Mouse (Mus musculus) forebrain, embryonic 16.5 days (tissue): Measurements from ENCODE around the gene Rack1. TPM values are rescaled to one million over a fixed set of nuclear protein-coding genes. Genes with fewer than 3 reads are reported as not detected.

Experiments
- ATAC-seq: fragments of 200-750 bp; cut with Nextera tagmentation; 2 replicates; pipeline ENCODE4 v1.8.0; 2017; ENCODE audit warnings: mild to moderate bottlenecking, moderate library complexity
- H3K27ac ChIP-seq: fragments of 300-500 bp; sonication (generic); 2 replicates; pipeline ENCODE4 v1.5.1; 2014; ENCODE audit warnings: low read length, control low read depth
- H3K27me3 ChIP-seq: fragments of 300-500 bp; sonication (generic); replicated peaks from 2 replicates; pipeline ENCODE4 v1.6.1; 2014; ENCODE audit warnings: low read length; ENCODE audit not compliant: control insufficient read depth, insufficient read depth
- H3K36me3 ChIP-seq: fragments of 300-500 bp; sonication (generic); 2 replicates; pipeline ENCODE4 v1.6.1; 2014; ENCODE audit not compliant: control insufficient read depth, insufficient read depth
- H3K4me1 ChIP-seq: fragments of 300-500 bp; sonication (generic); replicated peaks from 2 replicates; pipeline ENCODE4 v1.6.1; 2014; ENCODE audit warnings: low read length; ENCODE audit not compliant: control insufficient read depth, insufficient read depth
- H3K4me2 ChIP-seq: fragments of 300-500 bp; sonication (generic); 2 replicates; pipeline ENCODE4 v1.6.1; 2014; ENCODE audit warnings: mild to moderate bottlenecking, low read length, control low read depth
- H3K4me3 ChIP-seq: fragments of 300-500 bp; sonication (generic); replicated peaks from 2 replicates; pipeline ENCODE4 v1.5.1; 2014; ENCODE audit warnings: mild to moderate bottlenecking, low read length, control low read depth
- H3K9ac ChIP-seq: fragments of 300-500 bp; sonication (generic); replicated peaks from 2 replicates; pipeline ENCODE4 v1.6.1; 2014; ENCODE audit warnings: low read depth, low read length, control low read depth
- H3K9me3 ChIP-seq: fragments of 300-500 bp; sonication (generic); 2 replicates; pipeline ENCODE4 v1.6.1; 2016; ENCODE audit warnings: low read length; ENCODE audit not compliant: control insufficient read depth
- WGBS: fragments of 180-500 bp; shearing (Covaris S2); extraction: QIAGEN DNeasy Blood & Tissue Kit; methylation state at CpG from one replicate; pipeline ENCODE4 v1.1.7; 2014; 5-methylcytosine and 5-hydroxymethylcytosine counted together
- polyA plus RNA-seq: library from polyadenylated mRNA; unstranded; fragments of >200 nt; fragmentation: Nextera tagmentation; extraction: Ambion mirVana; gene quantifications from 2 replicates; pipeline ENCODE4 v1.2.1, GENCODE M21; 2015

The Rack1 gene
- polyA plus RNA-seq, 1 experiment from 2014 or later, result 451 TPM

DNA sequence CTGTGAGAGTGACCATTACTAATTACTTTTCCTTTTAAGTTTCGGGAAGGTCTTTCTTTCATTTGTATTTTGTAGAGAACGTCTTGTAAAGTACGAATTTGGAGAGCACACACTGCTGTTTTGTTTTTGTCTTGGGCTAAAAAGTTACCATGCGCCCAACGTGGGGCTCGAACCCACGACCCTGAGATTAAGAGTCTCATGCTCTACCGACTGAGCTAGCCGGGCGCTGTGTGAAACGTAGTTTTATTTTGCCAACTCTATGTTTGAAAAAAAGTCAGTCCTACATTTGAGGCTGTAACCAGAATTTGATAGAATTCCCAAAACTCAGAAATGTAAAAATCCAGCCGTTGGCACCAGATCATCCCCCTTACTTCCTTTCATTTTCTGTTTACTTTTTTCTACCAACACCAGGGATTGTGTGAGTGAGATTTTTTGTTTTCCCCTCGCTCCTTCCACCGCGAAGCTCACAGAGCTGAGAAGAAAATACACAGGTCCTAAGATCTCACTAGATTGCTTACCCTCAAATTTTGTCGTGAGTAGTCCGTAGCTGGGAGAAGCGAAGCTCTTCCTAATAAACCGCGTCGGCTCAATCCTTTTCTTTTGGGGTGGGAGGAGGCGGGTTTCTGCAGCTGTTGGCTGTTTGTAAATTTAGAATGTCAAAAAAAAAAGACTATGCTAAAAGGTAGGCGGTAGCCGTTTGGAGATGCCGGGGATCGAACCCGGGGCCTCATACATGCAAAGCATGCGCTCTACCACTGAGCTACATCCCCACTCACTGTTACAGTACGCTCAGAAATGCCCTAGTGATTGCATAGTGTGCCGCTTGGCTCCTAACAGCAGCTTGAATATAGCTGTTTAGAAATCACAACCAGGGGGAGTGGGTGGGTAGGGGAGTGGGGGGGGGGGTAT lies 33.9 kb downstream of the Rack1 start:
- Histone ChIP-seq H3K9ac (peak overlapping the region; percentile 57), H3K27ac (peak overlapping the region; percentile 60), H3K4me2 (peak overlapping the region; percentile 65), H3K36me3 (no peaks in the 10 kb centered on the region), H3K4me1 (peaks cover 10% of the 10 kb centered on the region), H3K4me3 (peak overlapping the region; percentile 67), H3K9me3 (no peaks in the 10 kb centered on the region), H3K27me3 (no peaks in the 10 kb centered on the region)
- WGBS, result under 1% methylated on average over 30 of the region's 30 CpGs
- ATAC-seq, result peak; percentile 92

DNA sequence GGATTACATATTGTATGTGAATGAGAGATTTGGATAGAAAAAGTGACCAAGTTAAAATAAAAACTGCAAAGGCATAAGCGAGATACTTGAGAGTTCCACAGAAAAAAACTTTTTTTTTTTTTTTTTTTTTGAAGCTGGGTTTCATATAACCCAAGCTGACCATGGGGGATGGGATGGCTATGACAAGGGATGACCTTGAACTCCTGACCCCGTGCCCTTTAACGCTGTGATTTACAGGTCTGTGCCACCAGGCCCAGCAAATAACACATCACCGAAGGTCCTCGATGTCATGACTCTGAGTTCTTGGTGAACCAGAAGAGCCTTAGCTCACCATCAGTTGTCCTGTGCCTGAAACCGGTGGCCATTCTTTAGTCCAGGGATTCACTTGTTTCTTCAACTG lies 35.8 kb downstream of the Rack1 start:
- H3K27ac ChIP-seq, result no peak overlapping the region
- no peaks in the 10 kb centered on the region for H3K9me3 ChIP-seq
- no peak overlapping the region for H3K4me3 ChIP-seq
- H3K9ac ChIP-seq, result no peak overlapping the region
- no peak for ATAC-seq
- no peaks in the 10 kb centered on the region for H3K36me3 ChIP-seq
- 79% methylated on average over 6 of the region's 6 CpGs for WGBS
- peaks cover 10% of the 10 kb centered on the region for H3K4me1 ChIP-seq
- no peaks in the 10 kb centered on the region for H3K27me3 ChIP-seq
- H3K4me2 ChIP-seq, result no peak overlapping the region

DNA sequence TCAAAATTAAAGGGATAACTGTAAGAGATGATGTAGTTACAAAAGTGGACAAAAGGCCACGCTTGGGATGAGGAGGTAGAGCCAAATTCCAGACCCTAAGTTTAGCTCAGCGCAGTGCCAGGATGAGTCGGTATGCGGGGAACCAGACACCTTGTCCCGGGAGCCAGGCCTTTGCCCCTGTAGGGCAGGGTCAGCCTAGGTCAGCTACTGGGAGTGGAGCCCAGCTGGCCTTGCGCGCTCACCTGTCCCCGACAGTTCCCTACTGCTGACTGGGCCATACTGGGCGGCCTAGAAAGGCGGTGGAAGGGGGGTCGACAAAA lies 36.8 kb downstream of the Rack1 start:
- Histone ChIP-seq H3K27ac (no peak overlapping the region), H3K9ac (peak overlapping the region; percentile 65), H3K36me3 (no peaks in the 10 kb centered on the region), H3K4me1 (peaks cover 10% of the 10 kb centered on the region), H3K9me3 (no peaks in the 10 kb centered on the region), H3K27me3 (no peaks in the 10 kb centered on the region), H3K4me3 (peak overlapping the region; percentile 81), H3K4me2 (peak overlapping the region; percentile 83)
- no peak for ATAC-seq
- WGBS, result 9% methylated on average over 11 of the region's 11 CpGs

- Histone ChIP-seq H3K27me3 (no peaks in the 10 kb centered on the region), H3K9ac (peak overlapping the region; percentile 65), H3K4me1 (peaks cover 10% of the 10 kb centered on the region), H3K27ac (peak overlapping the region; percentile 21), H3K36me3 (no peaks in the 10 kb centered on the region), H3K9me3 (no peaks in the 10 kb centered on the region), H3K4me2 (peak overlapping the region; percentile 83), H3K4me3 (peak overlapping the region; percentile 81)
- peak; percentile 30 for ATAC-seq
- under 1% methylated on average over 77 of the region's 77 CpGs for WGBS
Observed at GRCm38 (mm10) chr11:48837310-48838180, 37.4 kb downstream of the Rack1 start.

GRCm38 (mm10) chr11:48838181-48838797 lies 38.2 kb downstream of the Rack1 start:
- peaks cover 10% of the 10 kb centered on the region for H3K4me1 ChIP-seq
- H3K27ac ChIP-seq, result peak overlapping the region; percentile 5; the same call in 1 of the 2 replicates
- peak overlapping the region; percentile 65 for H3K9ac ChIP-seq
- H3K4me2 ChIP-seq, result peak overlapping the region; percentile 83
- WGBS, result 1% methylated on average over 16 of the region's 16 CpGs
- H3K27me3 ChIP-seq, result no peaks in the 10 kb centered on the region
- no peaks in the 10 kb centered on the region for H3K9me3 ChIP-seq
- 0 out of 2 replicates have a peak, but pooled peaks have one; percentile 3 for ATAC-seq
- peak overlapping the region; percentile 81 for H3K4me3 ChIP-seq
- H3K36me3 ChIP-seq, result no peaks in the 10 kb centered on the region

DNA sequence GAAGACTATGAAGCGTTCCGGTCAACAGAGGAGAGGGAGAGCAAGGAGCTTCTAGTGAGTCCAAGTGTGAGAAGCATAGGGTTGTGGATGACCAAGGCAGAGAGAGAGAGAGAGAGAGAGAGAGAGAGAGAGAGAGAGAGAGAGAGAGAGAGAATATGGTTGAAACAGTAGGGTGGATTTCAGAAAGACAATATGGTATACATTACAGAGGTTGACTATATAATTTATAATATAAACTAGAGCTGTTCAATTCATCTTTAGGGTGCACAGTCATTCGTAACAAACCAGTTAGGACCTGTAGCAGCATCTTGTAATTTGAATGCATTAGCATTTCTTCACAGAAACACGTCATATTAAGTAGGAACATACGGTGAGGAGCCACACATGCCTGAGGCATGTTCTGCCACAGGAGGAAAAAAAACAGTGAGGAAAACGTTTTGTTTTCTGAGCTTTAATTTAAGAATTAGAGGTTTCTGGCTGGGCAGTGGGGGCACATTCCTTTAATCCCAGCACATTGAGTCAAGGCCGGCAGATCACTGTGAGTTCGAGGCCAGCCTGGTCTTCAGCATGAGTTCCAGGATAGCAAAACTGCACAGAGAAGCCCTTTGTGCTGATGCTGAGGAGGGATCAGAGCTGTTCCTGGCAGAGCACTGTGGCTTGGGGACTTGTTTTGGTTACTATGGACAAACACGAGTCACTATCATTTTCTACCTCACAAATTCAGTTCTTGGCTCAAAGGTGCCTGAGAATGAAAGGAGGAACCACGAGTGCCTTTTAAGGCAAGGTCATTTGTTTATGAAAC lies 38.9 kb downstream of the Rack1 start:
- H3K9me3 ChIP-seq, result no peaks in the 10 kb centered on the region
- no peaks in the 10 kb centered on the region for H3K36me3 ChIP-seq
- H3K4me3 ChIP-seq, result no peak overlapping the region
- no peaks in the 10 kb centered on the region for H3K27me3 ChIP-seq
- no peak overlapping the region for H3K27ac ChIP-seq
- no peak overlapping the region; the same call in 1 of the 2 replicates for H3K9ac ChIP-seq
- peaks cover 10% of the 10 kb centered on the region for H3K4me1 ChIP-seq
- WGBS, result 68% methylated on average over 10 of the region's 10 CpGs
- H3K4me2 ChIP-seq, result peak overlapping the region; percentile 83
- no peak for ATAC-seq

GRCm38 (mm10) chr11:48840805-48841204 lies 40.7 kb downstream of the Rack1 start:
- no peaks in the 10 kb centered on the region; the same call in 1 of the 2 replicates for H3K27me3 ChIP-seq
- peaks cover 10% of the 10 kb centered on the region for H3K4me1 ChIP-seq
- no peak overlapping the region for H3K9ac ChIP-seq
- no peak overlapping the region for H3K4me3 ChIP-seq
- H3K4me2 ChIP-seq, result no peak overlapping the region
- no peak overlapping the region for H3K27ac ChIP-seq
- no peaks in the 10 kb centered on the region for H3K36me3 ChIP-seq
- no peak for ATAC-seq
- H3K9me3 ChIP-seq, result no peaks in the 10 kb centered on the region

DNA sequence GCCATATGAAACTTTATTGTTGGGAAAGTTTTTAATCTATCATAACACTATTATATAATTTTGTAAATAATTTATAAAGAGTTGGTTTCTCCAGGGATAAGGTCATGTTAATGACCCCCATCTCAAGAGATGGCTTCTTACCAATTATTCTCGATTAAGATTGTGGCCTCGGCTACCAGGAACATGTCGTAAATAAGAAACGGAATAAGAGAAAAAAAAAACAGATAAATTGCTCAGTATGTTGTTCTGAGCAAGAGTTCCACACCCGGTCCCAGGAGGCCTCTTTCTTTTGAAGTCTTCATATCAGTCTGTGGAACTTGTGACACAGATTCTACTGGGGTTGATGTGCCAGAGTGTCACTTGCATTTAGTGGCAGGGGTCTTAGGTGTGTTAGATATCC lies 41.1 kb downstream of the Rack1 start:
- Histone ChIP-seq H3K4me3 (no peak overlapping the region), H3K36me3 (no peaks in the 10 kb centered on the region), H3K9me3 (no peaks in the 10 kb centered on the region), H3K27ac (no peak overlapping the region), H3K4me2 (no peak overlapping the region), H3K27me3 (no peaks in the 10 kb centered on the region; the same call in 1 of the 2 replicates), H3K9ac (no peak overlapping the region), H3K4me1 (peaks cover 10% of the 10 kb centered on the region)
- WGBS, result 90% methylated on average over 5 of the region's 5 CpGs
- ATAC-seq, result no peak
